Mouse (Mus musculus): ENCODE data around the gene Pidd1. TPM values are rescaled to one million over a fixed set of nuclear protein-coding genes. Genes with fewer than 3 reads are reported as not detected.

Pidd1 gene
- polyA plus RNA-seq, 1 experiment: 1.9 TPM

GRCm38 (mm10) chr7:141435856-141436522 is 7.8 kb downstream of the Pidd1 start:
- Histone ChIP-seq H3K27me3 (ENCODE audit: control insufficient read depth, insufficient read depth, insufficient read length) (no peaks in the 10 kb centered on the region), H3K4me2 (ENCODE audit: low read depth) (peak overlapping the region; percentile 97), H3K79me2 (ENCODE audit: control insufficient read depth, insufficient read depth) (peaks cover 12% of the 10 kb centered on the region), H3ac (ENCODE audit: control insufficient read depth, insufficient read length) (no peak overlapping the region), H3K36me3 (ENCODE audit: control insufficient read depth, insufficient read depth) (no peaks in the 10 kb centered on the region), H3K4me3 (peak overlapping the region; percentile 60)
- no peak for TF ChIP-seq MYOG (IDR thresholded peaks at IDR 0.05; ENCODE audit: control insufficient read depth in 1 of 3, insufficient read depth in 1 of 3, insufficient read length in 2 of 3, low read depth in 2 of 3)
- TF ChIP-seq TCF12 (IDR thresholded peaks at IDR 0.05; ENCODE audit: insufficient read depth, poor library complexity, severe bottlenecking): no peak
- TF ChIP-seq MAX (IDR thresholded peaks at IDR 0.05; ENCODE audit: low read depth): no peak
- TF ChIP-seq POLR2AphosphoS2 (IDR thresholded peaks at IDR 0.05; ENCODE audit: insufficient read length, low read depth): no peak
- TF ChIP-seq USF1 (IDR thresholded peaks at IDR 0.05; ENCODE audit: low read depth): no peak
- TF ChIP-seq CEBPB (IDR thresholded peaks at IDR 0.05; ENCODE audit: insufficient read depth, poor library complexity, severe bottlenecking): no peak
- TF ChIP-seq TCF3 (IDR thresholded peaks at IDR 0.05; ENCODE audit: insufficient read length, low read depth): no peak
- TF ChIP-seq POLR2A (IDR thresholded peaks at IDR 0.05; ENCODE audit: insufficient read length, low read depth): no peak
- TF ChIP-seq SRF (IDR thresholded peaks at IDR 0.05; ENCODE audit: control insufficient read depth, insufficient read length, low read depth): no peak

GRCm38 (mm10) chr7:141435129-141435855 is 8.5 kb downstream of the Pidd1 start:
- TF ChIP-seq TCF12 (IDR thresholded peaks at IDR 0.05; ENCODE audit: insufficient read depth, poor library complexity, severe bottlenecking) (no peak), TCF3 (IDR thresholded peaks at IDR 0.05; ENCODE audit: insufficient read length, low read depth) (no peak), MAX (IDR thresholded peaks at IDR 0.05; ENCODE audit: low read depth) (no peak), MYOD1 (IDR thresholded peaks at IDR 0.05; ENCODE audit: control insufficient read depth in 1 of 3, insufficient read length in 2 of 3, low read depth in 2 of 3) (peak in 1 of 3 experiments; percentile 7), POLR2AphosphoS2 (IDR thresholded peaks at IDR 0.05; ENCODE audit: insufficient read length, low read depth) (peak; percentile 34), REST (IDR thresholded peaks at IDR 0.05; ENCODE audit: insufficient read depth, insufficient read length) (no peak), MYOG (IDR thresholded peaks at IDR 0.05; ENCODE audit: control insufficient read depth in 1 of 3, insufficient read depth in 1 of 3, insufficient read length in 2 of 3, low read depth in 2 of 3) (no peak), USF1 (IDR thresholded peaks at IDR 0.05; ENCODE audit: low read depth) (no peak), POLR2A (IDR thresholded peaks at IDR 0.05; ENCODE audit: insufficient read length, low read depth) (peak; percentile 70), SRF (IDR thresholded peaks at IDR 0.05; ENCODE audit: control insufficient read depth, insufficient read length, low read depth) (no peak), CEBPB (IDR thresholded peaks at IDR 0.05; ENCODE audit: insufficient read depth, poor library complexity, severe bottlenecking) (no peak), E2F4 (IDR thresholded peaks at IDR 0.05; ENCODE audit: insufficient read depth) (no peak)
- H3K36me3 ChIP-seq (ENCODE audit: control insufficient read depth, insufficient read depth): no peaks in the 10 kb centered on the region
- no peak overlapping the region for H3ac ChIP-seq (ENCODE audit: control insufficient read depth, insufficient read length)
- peak overlapping the region; percentile 88 for H3K4me2 ChIP-seq (ENCODE audit: low read depth)
- H3K4me3 ChIP-seq: peak overlapping the region; percentile 60
- H3K27me3 ChIP-seq (ENCODE audit: control insufficient read depth, insufficient read depth, insufficient read length): no peaks in the 10 kb centered on the region
- peaks cover 12% of the 10 kb centered on the region for H3K79me2 ChIP-seq (ENCODE audit: control insufficient read depth, insufficient read depth)

GRCm38 (mm10) chr7:141434464-141434863 is 9.4 kb downstream of the Pidd1 start:
- Histone ChIP-seq H3K4me2 (ENCODE audit: low read depth) (peak overlapping the region; percentile 88), H3K79me2 (ENCODE audit: control insufficient read depth, insufficient read depth) (peaks cover 12% of the 10 kb centered on the region), H3K27me3 (ENCODE audit: control insufficient read depth, insufficient read depth, insufficient read length) (no peaks in the 10 kb centered on the region), H3ac (ENCODE audit: control insufficient read depth, insufficient read length) (no peak overlapping the region), H3K36me3 (ENCODE audit: control insufficient read depth, insufficient read depth) (no peaks in the 10 kb centered on the region), H3K4me3 (peak overlapping the region; percentile 60)
- TF ChIP-seq SRF (IDR thresholded peaks at IDR 0.05; ENCODE audit: control insufficient read depth, insufficient read length, low read depth) (no peak), MYOG (IDR thresholded peaks at IDR 0.05; ENCODE audit: control insufficient read depth in 1 of 3, insufficient read depth in 1 of 3, insufficient read length in 2 of 3, low read depth in 2 of 3) (no peak), TCF12 (IDR thresholded peaks at IDR 0.05; ENCODE audit: insufficient read depth, poor library complexity, severe bottlenecking) (no peak), CEBPB (IDR thresholded peaks at IDR 0.05; ENCODE audit: insufficient read depth, poor library complexity, severe bottlenecking) (no peak), REST (IDR thresholded peaks at IDR 0.05; ENCODE audit: insufficient read depth, insufficient read length) (no peak), MAX (IDR thresholded peaks at IDR 0.05; ENCODE audit: low read depth) (no peak), E2F4 (IDR thresholded peaks at IDR 0.05; ENCODE audit: insufficient read depth) (no peak), USF1 (IDR thresholded peaks at IDR 0.05; ENCODE audit: low read depth) (no peak), TCF3 (IDR thresholded peaks at IDR 0.05; ENCODE audit: insufficient read length, low read depth) (no peak), POLR2AphosphoS2 (IDR thresholded peaks at IDR 0.05; ENCODE audit: insufficient read length, low read depth) (no peak), POLR2A (IDR thresholded peaks at IDR 0.05; ENCODE audit: insufficient read length, low read depth) (no peak), MYOD1 (IDR thresholded peaks at IDR 0.05; ENCODE audit: control insufficient read depth in 1 of 3, insufficient read length in 2 of 3, low read depth in 2 of 3) (no peak)

- peak overlapping the region; percentile 60 for H3K4me3 ChIP-seq
- H3K4me2 ChIP-seq (ENCODE audit: low read depth): peak overlapping the region; percentile 88
- peaks cover 12% of the 10 kb centered on the region for H3K79me2 ChIP-seq (ENCODE audit: control insufficient read depth, insufficient read depth)
- no peaks in the 10 kb centered on the region for H3K36me3 ChIP-seq (ENCODE audit: control insufficient read depth, insufficient read depth)
- no peaks in the 10 kb centered on the region for H3K27me3 ChIP-seq (ENCODE audit: control insufficient read depth, insufficient read depth, insufficient read length)
- H3ac ChIP-seq (ENCODE audit: control insufficient read depth, insufficient read length): no peak overlapping the region
- TF ChIP-seq CEBPB (IDR thresholded peaks at IDR 0.05; ENCODE audit: insufficient read depth, poor library complexity, severe bottlenecking): no peak
- no peak for TF ChIP-seq SRF (IDR thresholded peaks at IDR 0.05; ENCODE audit: control insufficient read depth, insufficient read length, low read depth)
- no peak for TF ChIP-seq E2F4 (IDR thresholded peaks at IDR 0.05; ENCODE audit: insufficient read depth)
- no peak for TF ChIP-seq POLR2AphosphoS2 (IDR thresholded peaks at IDR 0.05; ENCODE audit: insufficient read length, low read depth)
- no peak for TF ChIP-seq USF1 (IDR thresholded peaks at IDR 0.05; ENCODE audit: low read depth)
- no peak for TF ChIP-seq TCF3 (IDR thresholded peaks at IDR 0.05; ENCODE audit: insufficient read length, low read depth)
These were observed 10.1 kb downstream of the Pidd1 start for GRCm38 (mm10) chr7:141433517-141434400.
